Mouse (Mus musculus) frontal cortex, postnatal 10 days (tissue): ENCODE measurements around the gene Fam240a.
A peak's percentile ranks its signal among the peaks of the same experiment; 100 is the strongest.

Experiments
- DNase-seq, 2 experiments: peaks; one replicate each; pipeline ENCODE4 v3.0.0; 2022; ENCODE audit warnings: low spot score in 2 of 2, mixed read lengths in 1 of 2

Gene Fam240a

DNA sequence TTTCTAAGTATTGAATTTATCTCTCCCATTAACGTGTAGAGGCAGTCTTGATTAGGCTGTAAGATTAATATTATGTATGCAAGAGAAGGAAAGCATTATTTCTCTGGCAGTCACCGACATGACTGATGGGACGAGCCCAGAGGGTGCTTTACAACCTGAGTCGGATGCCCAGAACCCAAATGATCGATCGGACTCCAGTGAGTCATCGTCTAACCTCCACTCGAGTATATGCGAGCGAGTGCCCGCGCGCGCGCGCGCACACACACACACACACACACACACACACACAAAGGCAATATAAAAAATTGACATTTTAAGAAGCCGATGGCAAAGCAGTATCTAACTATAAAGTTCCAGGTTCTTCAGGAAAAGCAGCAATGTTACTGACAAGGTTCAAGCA lies 28.7 kb upstream of the Fam240a start:
- DNase-seq, result no peak

- DNase-seq, result no peak
Measured at GRCm38 (mm10) chr9:110944265-110944664, 27.6 kb upstream of the Fam240a start.

- DNase-seq, result no peak
Measured at GRCm38 (mm10) chr9:110937506-110938490, 21.1 kb upstream of the Fam240a start.

GRCm38 (mm10) chr9:110935941-110936340 lies 19.3 kb upstream of the Fam240a start:
- no peak for DNase-seq

- peak; percentile 37 to 47 for DNase-seq
Measured at GRCm38 (mm10) chr9:110933850-110934437, 17.3 kb upstream of the Fam240a start.

GRCm38 (mm10) chr9:110931573-110931972 lies 14.9 kb upstream of the Fam240a start:
- no peak for DNase-seq

DNA sequence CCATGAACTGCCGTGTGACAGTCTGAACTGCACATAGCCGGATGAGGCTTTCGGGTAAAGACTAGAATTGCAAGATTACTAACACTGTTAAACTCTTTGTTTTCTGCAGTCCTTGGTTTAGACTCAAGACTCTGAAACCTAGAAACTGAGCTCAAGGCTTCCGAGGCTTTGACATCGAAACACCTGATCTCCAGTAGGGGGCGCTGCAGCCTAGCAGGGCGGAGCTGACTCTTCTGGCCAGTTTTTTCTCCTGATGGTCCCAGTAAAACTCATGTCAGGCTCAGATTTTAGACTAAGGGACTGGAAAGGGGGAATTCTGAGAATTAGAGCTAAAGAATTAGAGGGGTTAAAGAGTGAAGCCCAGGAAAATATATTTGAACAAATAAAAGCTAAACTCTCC lies 6.1 kb upstream of the Fam240a start:
- peak in 1 of 2 experiments; percentile 64 for DNase-seq

- DNase-seq, result no peak
Measured at GRCm38 (mm10) chr9:110920665-110921419, 4.2 kb upstream of the Fam240a start.

- DNase-seq, result no peak
Measured at GRCm38 (mm10) chr9:110915466-110915865, 1.2 kb downstream of the Fam240a start.

- DNase-seq, result no peak
Measured at GRCm38 (mm10) chr9:110914631-110915236, 1.9 kb downstream of the Fam240a start.

DNA sequence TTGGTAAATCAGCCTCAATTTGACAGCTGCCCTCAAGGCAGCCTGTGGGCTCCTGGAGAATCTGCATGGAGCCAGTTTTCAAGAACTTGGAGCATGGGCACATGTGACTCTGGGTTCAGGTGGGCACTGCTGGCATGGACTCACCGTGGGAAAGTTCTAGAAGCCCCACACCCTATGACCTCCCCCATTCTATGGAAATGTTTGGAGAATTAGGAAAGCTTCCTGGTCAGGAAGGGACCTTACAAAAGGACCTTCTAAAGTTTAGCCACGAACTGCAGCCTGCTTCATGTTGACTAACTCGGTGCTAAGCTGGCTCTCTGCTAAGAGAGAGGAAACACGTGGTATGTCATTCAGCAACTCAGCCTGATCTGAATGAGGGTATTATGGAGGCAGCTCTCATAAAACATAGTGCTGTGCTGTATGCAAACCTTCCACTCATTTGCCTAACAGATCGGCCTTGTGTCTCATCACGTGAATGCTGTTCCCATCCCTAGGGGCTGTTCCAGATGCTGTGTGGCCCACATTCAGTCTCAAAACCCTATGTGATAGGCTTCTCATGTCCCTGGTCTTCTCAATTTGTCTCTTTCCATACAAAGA lies 7.2 kb downstream of the Fam240a start:
- no peak for DNase-seq

GRCm38 (mm10) chr9:110908631-110909016 lies 8.0 kb downstream of the Fam240a start:
- DNase-seq, result no peak

GRCm38 (mm10) chr9:110907838-110908630 lies 8.6 kb downstream of the Fam240a start:
- no peak for DNase-seq

DNA sequence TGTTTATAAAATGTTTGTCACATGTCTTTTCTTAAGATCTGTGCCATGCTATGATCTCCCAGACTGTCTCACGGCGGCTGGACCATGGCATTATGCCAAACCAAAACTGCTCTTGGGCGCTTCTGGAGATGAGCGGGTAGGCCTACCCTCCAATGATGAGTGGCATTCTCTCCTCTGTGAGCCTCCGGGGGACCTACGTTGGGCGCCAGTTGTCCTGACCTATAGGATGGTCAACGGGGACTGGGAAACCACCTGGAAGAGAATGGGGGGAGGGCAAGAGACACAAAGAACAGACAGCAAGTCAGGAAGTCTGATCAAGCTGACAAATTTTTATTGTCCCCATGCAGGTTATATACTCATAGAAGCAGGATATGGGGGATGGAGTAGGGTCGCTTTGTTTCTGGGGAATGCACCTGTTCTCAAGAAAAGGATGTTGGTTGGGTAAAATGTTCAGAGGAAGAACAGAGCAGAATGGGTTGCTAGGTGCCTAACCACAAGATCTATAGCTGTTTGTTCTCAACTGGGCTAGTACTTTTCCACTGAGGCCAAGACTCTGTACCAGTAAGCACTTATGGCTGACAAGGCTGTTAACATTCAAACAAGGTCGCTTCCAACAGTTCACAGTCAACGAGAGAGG lies 9.3 kb downstream of the Fam240a start:
- no peak for DNase-seq

DNA sequence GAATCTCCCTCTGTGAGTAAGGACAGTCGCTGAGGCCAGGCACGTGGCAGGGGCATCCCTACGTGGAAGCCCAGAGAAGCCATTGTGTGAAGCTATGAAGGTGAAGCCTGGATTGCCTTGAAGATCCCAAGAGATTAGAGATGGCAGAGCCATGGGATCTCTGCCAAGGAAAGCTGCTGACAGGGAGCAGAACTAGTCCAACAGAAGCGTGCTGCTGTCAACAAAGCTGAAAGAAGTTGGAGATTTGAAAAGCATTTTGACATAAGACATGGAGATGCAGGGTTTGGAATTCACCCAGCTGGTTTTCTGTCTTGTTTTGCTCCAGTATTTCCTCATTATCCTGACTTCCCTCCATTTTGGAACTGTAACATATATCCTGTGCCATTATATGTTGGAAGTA lies 14.4 kb downstream of the Fam240a start:
- DNase-seq, result no peak

DNA sequence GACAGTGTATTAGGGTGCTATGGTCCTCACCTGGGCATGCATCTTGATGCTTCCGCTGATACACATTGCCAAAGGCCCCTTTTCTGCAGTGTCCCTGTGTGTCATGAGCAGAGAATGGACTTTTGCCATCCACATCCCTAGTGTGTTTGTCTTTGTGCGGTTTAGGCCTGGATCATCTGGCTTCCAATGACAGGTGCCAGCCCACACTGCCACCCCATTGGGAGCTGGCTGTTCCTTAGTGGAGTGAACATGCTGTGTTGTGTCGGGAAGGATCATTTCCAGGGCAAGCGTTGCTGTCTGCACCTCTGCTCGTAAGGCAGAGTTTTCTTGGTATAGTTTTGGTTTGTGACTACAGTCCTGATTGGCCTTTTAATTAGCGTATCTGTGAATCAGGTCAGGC lies 15.5 kb downstream of the Fam240a start:
- no peak for DNase-seq

DNA sequence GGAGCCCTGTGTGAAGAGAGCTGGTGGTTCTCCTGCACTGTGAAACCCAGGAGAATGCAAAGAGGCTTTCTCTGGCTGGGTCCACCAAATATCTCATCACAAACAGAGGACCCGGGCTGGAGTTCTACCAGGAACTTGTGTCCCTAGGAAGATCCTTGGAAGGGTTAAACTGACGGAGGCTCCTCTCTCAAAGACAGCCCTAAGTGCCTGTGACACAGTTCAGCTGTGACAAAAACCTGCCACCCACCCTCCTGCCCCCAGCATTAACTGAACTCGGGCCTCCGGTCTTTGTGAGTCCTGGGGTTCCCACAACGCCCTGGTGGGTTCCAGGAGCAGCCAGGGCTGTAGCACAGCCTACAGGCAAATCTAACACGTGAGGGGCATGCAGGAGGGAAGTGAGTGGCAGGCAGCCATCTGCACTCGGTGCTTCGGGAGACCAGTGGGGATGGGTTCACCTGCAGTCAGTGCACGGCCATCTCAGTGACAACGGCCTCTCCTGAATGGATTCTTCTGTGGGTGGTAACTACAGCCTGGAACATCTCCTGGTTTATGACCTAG lies 17.1 kb downstream of the Fam240a start:
- no peak for DNase-seq

DNA sequence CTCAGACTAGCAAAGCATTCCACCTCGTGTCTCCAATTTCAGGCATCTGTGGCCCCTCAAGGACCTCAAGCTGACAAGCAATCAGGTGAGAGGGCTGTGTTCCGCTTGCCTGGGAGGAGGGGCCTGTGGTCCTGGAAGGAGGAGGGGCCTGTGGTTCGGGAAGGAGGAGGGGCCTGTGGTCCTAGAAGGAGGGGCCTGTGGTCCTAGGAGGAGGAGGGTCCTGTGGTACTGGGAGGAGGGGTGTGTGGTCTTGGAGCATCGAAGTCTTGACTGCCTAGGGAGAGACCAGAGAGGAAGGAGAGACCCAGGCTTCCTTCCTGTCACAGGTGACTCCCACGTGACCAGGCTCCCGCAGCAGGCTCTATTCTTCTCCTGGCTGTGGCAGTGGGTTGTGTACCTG lies 20.1 kb downstream of the Fam240a start:
- no peak for DNase-seq

GRCm38 (mm10) chr9:110895994-110896393 lies 20.7 kb downstream of the Fam240a start:
- no peak for DNase-seq

DNA sequence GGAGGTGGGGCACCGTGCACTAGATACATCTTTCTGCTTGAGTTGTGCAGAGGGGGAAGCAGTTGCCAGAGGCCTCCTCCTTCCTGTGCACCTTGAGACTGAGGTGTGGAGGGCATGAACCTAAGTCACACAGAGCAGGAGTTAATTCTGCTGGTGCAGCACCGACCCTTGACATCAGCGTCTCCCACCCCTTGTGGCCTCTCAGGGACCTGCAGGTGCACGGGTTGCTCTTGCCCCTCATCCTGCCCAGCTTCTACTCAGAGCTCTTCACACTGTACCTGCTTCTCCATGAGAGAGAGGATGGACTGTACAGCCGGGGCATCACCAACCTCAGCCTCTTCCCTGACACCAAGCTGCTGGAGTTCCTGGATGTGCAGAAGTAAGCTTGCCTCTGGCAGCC lies 21.2 kb downstream of the Fam240a start:
- DNase-seq, result no peak
